Mouse (Mus musculus): ENCODE data around the gene Nav2. TPM values are rescaled to one million over a fixed set of nuclear protein-coding genes. Genes with fewer than 3 reads are reported as not detected.
A peak's percentile ranks its signal among the peaks of the same experiment; 100 is the strongest.

The Nav2 gene
- polyA plus RNA-seq, 1 experiment from 2014 or later, result 22.2 TPM

- Histone ChIP-seq H3K27me3 (no peaks in the 10 kb centered on the region), H3K9me3 (no peaks in the 10 kb centered on the region), H3K9ac (replicated peaks) (no peak overlapping the region), H3K4me2 (replicated peaks) (no peak overlapping the region), H3K27ac (no peak overlapping the region), H3K4me1 (replicated peaks) (peaks cover 4% of the 10 kb centered on the region; the same call in 1 of the 2 replicates), H3K36me3 (peaks cover 51% of the 10 kb centered on the region), H3K4me3 (replicated peaks) (no peak overlapping the region)
- no peak for ATAC-seq
- 86% methylated on average over 2 of the region's 2 CpGs for WGBS
Observed at GRCm38 (mm10) chr7:49577096-49577495, 668.6 kb downstream of the Nav2 start.

- no peak overlapping the region for H3K9ac ChIP-seq (replicated peaks)
- peaks cover 57% of the 10 kb centered on the region for H3K36me3 ChIP-seq
- H3K27ac ChIP-seq, result no peak overlapping the region
- H3K27me3 ChIP-seq, result no peaks in the 10 kb centered on the region
- H3K4me1 ChIP-seq (replicated peaks), result no peaks in the 10 kb centered on the region
- H3K4me3 ChIP-seq (replicated peaks), result no peak overlapping the region
- no peak for ATAC-seq
- no peak overlapping the region for H3K4me2 ChIP-seq (replicated peaks)
- no peaks in the 10 kb centered on the region for H3K9me3 ChIP-seq
- 87% methylated on average over 2 of the region's 2 CpGs for WGBS
Observed at GRCm38 (mm10) chr7:49581951-49582350, 673.4 kb downstream of the Nav2 start.

- 94% methylated on average over 7 of the region's 7 CpGs for WGBS
- Histone ChIP-seq H3K4me1 (replicated peaks) (no peaks in the 10 kb centered on the region), H3K36me3 (peaks cover 56% of the 10 kb centered on the region), H3K27ac (no peak overlapping the region), H3K4me2 (replicated peaks) (no peak overlapping the region), H3K27me3 (no peaks in the 10 kb centered on the region), H3K9ac (replicated peaks) (no peak overlapping the region), H3K9me3 (no peaks in the 10 kb centered on the region), H3K4me3 (replicated peaks) (no peak overlapping the region)
- no peak for ATAC-seq
Observed at GRCm38 (mm10) chr7:49582551-49582950, 674.0 kb downstream of the Nav2 start.

GRCm38 (mm10) chr7:49583176-49583575, 674.7 kb downstream of the Nav2 start:
- Histone ChIP-seq H3K36me3 (peaks cover 56% of the 10 kb centered on the region), H3K4me1 (replicated peaks) (no peaks in the 10 kb centered on the region), H3K4me2 (replicated peaks) (no peak overlapping the region), H3K4me3 (replicated peaks) (no peak overlapping the region), H3K27me3 (no peaks in the 10 kb centered on the region), H3K9ac (replicated peaks) (no peak overlapping the region), H3K27ac (no peak overlapping the region), H3K9me3 (no peaks in the 10 kb centered on the region)
- WGBS, result 87% methylated on average over 6 of the region's 6 CpGs
- no peak for ATAC-seq

- Histone ChIP-seq H3K4me3 (replicated peaks) (no peak overlapping the region), H3K4me2 (replicated peaks) (no peak overlapping the region), H3K9me3 (no peaks in the 10 kb centered on the region), H3K9ac (replicated peaks) (no peak overlapping the region), H3K27me3 (no peaks in the 10 kb centered on the region), H3K36me3 (peaks cover 74% of the 10 kb centered on the region), H3K27ac (no peak overlapping the region), H3K4me1 (replicated peaks) (no peaks in the 10 kb centered on the region)
- 82% methylated on average over 5 of the region's 5 CpGs for WGBS
- no peak for ATAC-seq
Observed at GRCm38 (mm10) chr7:49586530-49587120, 678.1 kb downstream of the Nav2 start.

- H3K4me3 ChIP-seq (replicated peaks), result no peak overlapping the region
- peaks cover 82% of the 10 kb centered on the region for H3K36me3 ChIP-seq
- no peak for ATAC-seq
- H3K9me3 ChIP-seq, result no peaks in the 10 kb centered on the region
- no peaks in the 10 kb centered on the region for H3K4me1 ChIP-seq (replicated peaks)
- no peak overlapping the region for H3K27ac ChIP-seq
- no peak overlapping the region for H3K9ac ChIP-seq (replicated peaks)
- 92% methylated on average over 8 of the region's 8 CpGs for whole genome bisulfite sequencing
- no peaks in the 10 kb centered on the region for H3K27me3 ChIP-seq
- H3K4me2 ChIP-seq (replicated peaks), result no peak overlapping the region
Observed at GRCm38 (mm10) chr7:49589635-49590034, 681.1 kb downstream of the Nav2 start.

- H3K4me2 ChIP-seq (replicated peaks), result no peak overlapping the region
- no peaks in the 10 kb centered on the region for H3K4me1 ChIP-seq (replicated peaks)
- no peak overlapping the region for H3K9ac ChIP-seq (replicated peaks)
- H3K9me3 ChIP-seq, result no peaks in the 10 kb centered on the region
- peaks cover 66% of the 10 kb centered on the region for H3K36me3 ChIP-seq
- WGBS, result 87% methylated on average over 3 of the region's 3 CpGs
- no peak overlapping the region for H3K4me3 ChIP-seq (replicated peaks)
- no peak overlapping the region for H3K27ac ChIP-seq
- no peak for ATAC-seq
- H3K27me3 ChIP-seq, result no peaks in the 10 kb centered on the region
Observed at GRCm38 (mm10) chr7:49597776-49598175, 689.3 kb downstream of the Nav2 start.

GRCm38 (mm10) chr7:49598225-49598624, 689.7 kb downstream of the Nav2 start:
- no peak for ATAC-seq
- Histone ChIP-seq H3K27me3 (no peaks in the 10 kb centered on the region), H3K9me3 (no peaks in the 10 kb centered on the region), H3K27ac (no peak overlapping the region), H3K9ac (replicated peaks) (no peak overlapping the region), H3K36me3 (peaks cover 61% of the 10 kb centered on the region), H3K4me2 (replicated peaks) (no peak overlapping the region), H3K4me3 (replicated peaks) (no peak overlapping the region), H3K4me1 (replicated peaks) (no peaks in the 10 kb centered on the region)
- WGBS, result 96% methylated on average over 13 of the region's 13 CpGs

- Histone ChIP-seq H3K4me3 (replicated peaks) (no peak overlapping the region), H3K9me3 (no peaks in the 10 kb centered on the region), H3K4me2 (replicated peaks) (no peak overlapping the region), H3K36me3 (peaks cover 52% of the 10 kb centered on the region), H3K27ac (no peak overlapping the region), H3K4me1 (replicated peaks) (no peaks in the 10 kb centered on the region), H3K9ac (replicated peaks) (no peak overlapping the region), H3K27me3 (no peaks in the 10 kb centered on the region)
- ATAC-seq, result no peak
- WGBS, result 92% methylated on average over 3 of the region's 3 CpGs
Observed at GRCm38 (mm10) chr7:49599950-49600349, 691.4 kb downstream of the Nav2 start.

- Histone ChIP-seq H3K9me3 (no peaks in the 10 kb centered on the region), H3K4me3 (replicated peaks) (no peak overlapping the region), H3K9ac (replicated peaks) (no peak overlapping the region), H3K36me3 (peaks cover 54% of the 10 kb centered on the region), H3K27ac (no peak overlapping the region), H3K4me2 (replicated peaks) (no peak overlapping the region), H3K27me3 (no peaks in the 10 kb centered on the region; the same call in 1 of the 2 replicates), H3K4me1 (replicated peaks) (no peaks in the 10 kb centered on the region)
- ATAC-seq, result peak; percentile 71
- 59% methylated on average over 13 of the region's 13 CpGs for WGBS
Observed at GRCm38 (mm10) chr7:49601191-49601975, 692.9 kb downstream of the Nav2 start.

- Histone ChIP-seq H3K9me3 (no peaks in the 10 kb centered on the region), H3K4me3 (replicated peaks) (no peak overlapping the region), H3K36me3 (peaks cover 38% of the 10 kb centered on the region), H3K4me1 (replicated peaks) (peaks cover 4% of the 10 kb centered on the region; the same call in 1 of the 2 replicates), H3K4me2 (replicated peaks) (no peak overlapping the region), H3K27me3 (peaks cover 2% of the 10 kb centered on the region; the same call in 1 of the 2 replicates), H3K9ac (replicated peaks) (no peak overlapping the region), H3K27ac (no peak overlapping the region)
- ATAC-seq, result no peak
- 92% methylated on average over 14 of the region's 14 CpGs for WGBS
Observed at GRCm38 (mm10) chr7:49604244-49604643, 695.7 kb downstream of the Nav2 start.

GRCm38 (mm10) chr7:49604965-49605795, 696.7 kb downstream of the Nav2 start:
- no peak overlapping the region for H3K4me2 ChIP-seq (replicated peaks)
- H3K27me3 ChIP-seq, result peaks cover 2% of the 10 kb centered on the region; the same call in 1 of the 2 replicates
- H3K36me3 ChIP-seq, result peaks cover 30% of the 10 kb centered on the region
- no peak overlapping the region for H3K9ac ChIP-seq (replicated peaks)
- H3K27ac ChIP-seq, result no peak overlapping the region
- H3K9me3 ChIP-seq, result no peaks in the 10 kb centered on the region
- H3K4me1 ChIP-seq (replicated peaks), result peaks cover 12% of the 10 kb centered on the region; the same call in 1 of the 2 replicates
- 88% methylated on average over 15 of the region's 15 CpGs for WGBS
- no peak overlapping the region for H3K4me3 ChIP-seq (replicated peaks)
- ATAC-seq, result no peak

Measured in midbrain, embryonic 13.5 days (tissue).